Comparison of ENCODE assay signal across 11 mouse cellular contexts in the genomic region with DNA sequence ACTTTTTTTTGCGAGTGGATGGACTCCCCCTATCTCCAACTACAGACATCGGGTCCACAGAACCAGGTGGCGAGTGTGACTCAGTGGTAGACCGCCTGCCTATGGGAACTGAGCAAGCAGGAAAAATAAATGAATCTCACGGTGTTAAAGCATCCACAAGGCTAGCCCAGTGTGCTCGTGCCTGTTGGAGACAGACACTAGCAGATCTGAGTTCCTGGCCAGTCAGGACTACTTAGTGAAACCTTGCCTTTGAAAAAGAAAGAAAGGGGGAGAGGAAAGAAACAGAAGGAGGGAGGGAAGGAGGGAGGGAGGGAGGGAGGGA.
A peak's percentile ranks its signal among the peaks of the same experiment; 100 is the strongest.
DNase-seq lines count a peak whose midpoint lies in the region; ATAC-seq lines count a peak whose summit lies in the region.
"Had no signal": no experiment of that assay in that cellular context is flagged by ENCODE, and none has a peak within 500 bp of the region (broad histone marks: within the 10 kb centered on the region; RNA-seq: fewer than 3 reads in every experiment).

No protein-coding gene starts in this region.

- H3K36me3 ChIP-seq in kidney, embryonic 15.5 days: no peaks in the 10 kb centered on the region
- H3K36me3 ChIP-seq in embryonic facial prominence, embryonic 13.5 days: no peaks in the 10 kb centered on the region
- no peaks in the 10 kb centered on the region for H3K36me3 ChIP-seq in intestine, embryonic 14.5 days (ENCODE audit: control insufficient read depth, insufficient read depth, low read length)
- no peaks in the 10 kb centered on the region for H3K36me3 ChIP-seq in neural tube, embryonic 13.5 days

- no peak for DNase-seq in kidney, postnatal 36 days
- DNase-seq in intestine, embryonic 14.5 days (ENCODE audit: low spot score): no peak
- DNase-seq in right cerebral cortex, postnatal 10 days (ENCODE audit: low spot score in 2 of 2): no peak
- no peak for DNase-seq in cerebellum, adult 8-10 months
- no peak for DNase-seq in adrenal gland, adult 2 months
- DNase-seq: gastrocnemius, adult 2 months; kidney, adult 11 months; right cerebral cortex, postnatal 14 days had no signal

- H3K4me1 ChIP-seq in kidney, embryonic 15.5 days: peaks cover 18% of the 10 kb centered on the region
- peaks cover 5% of the 10 kb centered on the region for H3K4me1 ChIP-seq in embryonic facial prominence, embryonic 13.5 days
- H3K4me1 ChIP-seq in intestine, embryonic 14.5 days (replicated peaks; ENCODE audit: control insufficient read depth, insufficient read depth, low read length): peaks cover 5% of the 10 kb centered on the region; the same call in 1 of the 2 replicates
- H3K4me1 ChIP-seq in neural tube, embryonic 13.5 days (replicated peaks): peaks cover 9% of the 10 kb centered on the region

- no peak overlapping the region for H3K4me3 ChIP-seq in kidney, embryonic 15.5 days (replicated peaks)
- no peak overlapping the region for H3K4me3 ChIP-seq in embryonic facial prominence, embryonic 13.5 days
- no peak overlapping the region for H3K4me3 ChIP-seq in intestine, embryonic 14.5 days (ENCODE audit: low read depth, low read length)
- peak overlapping the region; percentile 30; the same call in 1 of the 2 replicates for H3K4me3 ChIP-seq in neural tube, embryonic 13.5 days

- H3K27ac ChIP-seq in kidney, embryonic 15.5 days: peak overlapping the region; percentile 72
- no peak overlapping the region for H3K27ac ChIP-seq in embryonic facial prominence, embryonic 13.5 days
- H3K27ac ChIP-seq in intestine, embryonic 14.5 days (ENCODE audit: low read depth): no peak overlapping the region
- H3K27ac ChIP-seq in neural tube, embryonic 13.5 days (replicated peaks): no peak overlapping the region
- H3K27ac ChIP-seq: gastrocnemius, adult 2 months had no signal

- H3K9ac ChIP-seq in kidney, embryonic 15.5 days: no peak overlapping the region
- H3K9ac ChIP-seq in embryonic facial prominence, embryonic 13.5 days: no peak overlapping the region
- no peak overlapping the region for H3K9ac ChIP-seq in intestine, embryonic 14.5 days (ENCODE audit: low read length)
- no peak overlapping the region for H3K9ac ChIP-seq in neural tube, embryonic 13.5 days

- H3K9me3 ChIP-seq in kidney, embryonic 15.5 days (replicated peaks): no peaks in the 10 kb centered on the region
- H3K9me3 ChIP-seq in embryonic facial prominence, embryonic 13.5 days: no peaks in the 10 kb centered on the region
- no peaks in the 10 kb centered on the region for H3K9me3 ChIP-seq in intestine, embryonic 14.5 days (ENCODE audit: control insufficient read depth, low read length)
- H3K9me3 ChIP-seq in neural tube, embryonic 13.5 days: no peaks in the 10 kb centered on the region

- H3K27me3 ChIP-seq in kidney, embryonic 15.5 days: no peaks in the 10 kb centered on the region
- H3K27me3 ChIP-seq in embryonic facial prominence, embryonic 13.5 days: peaks cover 4% of the 10 kb centered on the region; the same call in 1 of the 2 replicates
- no peaks in the 10 kb centered on the region for H3K27me3 ChIP-seq in intestine, embryonic 14.5 days (replicated peaks; ENCODE audit: control insufficient read depth, insufficient read depth, low read length)
- H3K27me3 ChIP-seq in neural tube, embryonic 13.5 days: peaks cover 7% of the 10 kb centered on the region; the same call in 1 of the 2 replicates

- 25% methylated on average over 6 of the region's 6 CpGs for WGBS in kidney, embryonic 15.5 days
- 40% methylated on average over 6 of the region's 6 CpGs for WGBS in embryonic facial prominence, embryonic 13.5 days
- 40% methylated on average over 6 of the region's 6 CpGs for WGBS in intestine, embryonic 14.5 days
- 41% methylated on average over 6 of the region's 6 CpGs for WGBS in neural tube, embryonic 13.5 days

- peak overlapping the region; percentile 58 for H3K4me2 ChIP-seq in kidney, embryonic 15.5 days
- peak overlapping the region; percentile 68 for H3K4me2 ChIP-seq in embryonic facial prominence, embryonic 13.5 days
- H3K4me2 ChIP-seq in intestine, embryonic 14.5 days (ENCODE audit: low read length): peak overlapping the region; percentile 53
- H3K4me2 ChIP-seq in neural tube, embryonic 13.5 days: peak overlapping the region; percentile 59

- peak; percentile 48 for ATAC-seq in kidney, embryonic 15.5 days (replicated peaks; ENCODE audit: low FRiP score)
- no peak for ATAC-seq in embryonic facial prominence, embryonic 13.5 days (ENCODE audit: insufficient number of reproducible peaks, insufficient read depth, low FRiP score, low TSS enrichment, low read depth)
- 0 out of 2 replicates have a peak, but pooled peaks have one; percentile 17 for ATAC-seq in intestine, embryonic 14.5 days (replicated peaks; ENCODE audit: low FRiP score, low TSS enrichment, low read depth)
- ATAC-seq in neural tube, embryonic 13.5 days (ENCODE audit: low read depth): 0 out of 2 replicates have a peak, but pooled peaks have one; percentile 20
